Mouse (Mus musculus) CD4-positive helper T cell, adult 2 months (primary cell): Measurements from ENCODE around the gene Armc9.

Experiments
- DNase-seq: peaks from one replicate; pipeline ENCODE4 v3.0.0-alpha.2; 2012; ENCODE audit warnings: low read depth, missing footprints, low spot score

Armc9 gene

GRCm38 (mm10) chr1:86154133-86154823 lies at the start of gene Armc9:
Gene Armc9, plus strand, starts transcription at chr1:86154780.
- peak; percentile 97 for DNase-seq

DNA sequence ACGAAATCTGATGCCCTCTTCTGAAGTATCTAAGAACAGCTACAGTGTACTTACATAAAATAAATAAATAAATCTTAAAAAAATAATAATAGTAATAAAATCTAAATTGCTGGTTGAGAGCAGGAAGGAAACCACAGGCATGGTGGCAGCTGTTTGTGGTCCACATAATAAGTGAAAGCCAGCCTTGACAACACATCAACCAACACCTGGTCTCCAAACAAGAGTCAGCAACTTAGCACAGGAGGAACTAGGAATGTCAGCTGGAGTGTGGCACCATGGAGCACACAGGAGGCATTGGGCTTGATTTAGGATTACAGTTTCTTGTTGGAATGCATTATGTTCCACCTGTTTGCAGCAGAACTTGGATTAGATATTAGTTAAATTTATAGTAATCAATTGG lies 49.5 kb upstream of the Armc9 start:
- no peak for DNase-seq

- no peak for DNase-seq
Measured at GRCm38 (mm10) chr1:86111779-86112178, 42.8 kb upstream of the Armc9 start, which contains the start of gene Htr2b. Gene Htr2b, minus strand, starts transcription at chr1:86111970.

DNA sequence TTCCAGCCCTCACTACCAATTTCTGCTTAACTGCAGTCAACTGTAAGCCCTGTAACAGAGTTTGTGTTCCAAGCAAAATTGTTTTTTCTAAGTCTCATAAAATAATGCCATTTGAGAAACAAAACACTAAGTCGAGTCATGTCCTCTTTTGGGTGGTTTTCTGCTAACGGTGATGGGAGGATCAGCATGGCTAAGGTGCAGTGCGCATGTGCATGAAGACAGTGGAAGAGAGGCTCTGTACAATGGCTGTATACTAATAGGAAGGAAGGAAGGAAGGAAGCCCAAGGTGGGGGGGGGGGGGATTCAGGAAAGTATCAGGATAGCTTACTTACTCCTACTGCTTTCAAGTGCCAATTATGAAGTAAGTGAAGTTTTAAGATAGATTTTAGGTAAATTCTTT lies 40.4 kb upstream of the Armc9 start:
- DNase-seq, result no peak

- no peak for DNase-seq
Measured at GRCm38 (mm10) chr1:86119549-86119948, 35.0 kb upstream of the Armc9 start.

GRCm38 (mm10) chr1:86126036-86126435 lies 28.5 kb upstream of the Armc9 start:
- DNase-seq, result no peak

- no peak for DNase-seq
Measured at GRCm38 (mm10) chr1:86133337-86133736, 21.2 kb upstream of the Armc9 start, which contains the start of gene Gm21972. Gene Gm21972, plus strand, starts transcription at chr1:86133637.

DNA sequence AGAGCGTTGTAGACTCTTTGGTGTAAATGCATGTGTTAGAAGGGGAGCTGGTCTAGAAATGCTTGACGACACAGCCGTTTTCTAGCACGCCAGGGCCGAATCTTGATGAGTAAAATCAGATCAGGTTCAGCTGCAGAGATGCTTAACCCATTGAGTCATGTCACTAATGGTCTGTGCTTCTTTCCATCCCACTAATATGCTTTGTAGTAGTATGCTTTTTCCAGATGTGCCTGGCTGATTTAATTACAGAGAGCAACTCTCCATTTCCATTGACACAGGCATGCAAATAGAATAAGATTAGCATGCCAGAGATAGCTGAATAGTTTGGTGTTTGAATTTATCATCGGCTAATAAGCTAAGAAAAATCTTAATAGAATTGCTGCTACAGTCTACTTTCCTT lies 19.3 kb upstream of the Armc9 start:
- DNase-seq, result no peak

DNA sequence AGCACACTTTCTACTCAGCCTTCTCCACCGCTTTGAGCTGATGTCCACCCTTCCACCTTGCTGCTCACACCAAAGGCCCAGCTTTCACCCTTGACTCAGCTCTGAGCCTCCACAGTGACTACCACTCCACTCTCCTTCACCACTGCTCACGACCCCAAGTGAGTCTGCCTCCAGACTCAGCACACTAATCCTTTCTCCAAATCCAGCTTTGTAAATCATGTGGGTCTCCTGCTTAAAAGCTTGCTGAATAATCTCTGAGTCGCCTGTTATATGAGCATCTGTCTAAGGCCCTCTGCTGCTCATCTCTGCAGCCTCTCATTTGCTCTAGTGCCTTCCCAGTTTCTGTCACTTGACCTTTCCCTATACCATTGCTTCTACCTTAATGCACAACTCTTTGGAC lies 13.5 kb upstream of the Armc9 start:
- no peak for DNase-seq

- no peak for DNase-seq
Measured at GRCm38 (mm10) chr1:86143165-86143564, 11.4 kb upstream of the Armc9 start.

GRCm38 (mm10) chr1:86144001-86144944 lies 10.3 kb upstream of the Armc9 start:
- DNase-seq, result no peak

DNA sequence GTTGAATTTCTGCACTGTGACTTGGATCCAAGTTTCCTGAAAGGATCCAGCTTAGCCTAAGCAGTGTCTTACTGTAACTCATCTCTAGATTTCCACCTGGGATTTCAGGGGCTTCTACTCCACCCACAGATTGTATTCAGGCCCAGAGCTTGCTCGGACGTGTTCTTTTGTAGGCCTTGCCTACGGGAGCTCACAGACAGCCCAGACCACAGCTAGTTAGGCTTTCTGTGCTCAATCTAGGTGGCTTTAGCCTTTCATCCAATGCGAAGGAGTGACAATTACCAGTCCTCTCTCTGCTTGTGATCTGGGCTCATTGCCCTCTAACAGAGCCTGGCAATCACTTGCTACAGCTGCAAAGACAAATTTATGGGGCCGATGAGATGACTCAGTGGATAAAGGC lies 8.3 kb upstream of the Armc9 start:
- DNase-seq, result no peak

DNA sequence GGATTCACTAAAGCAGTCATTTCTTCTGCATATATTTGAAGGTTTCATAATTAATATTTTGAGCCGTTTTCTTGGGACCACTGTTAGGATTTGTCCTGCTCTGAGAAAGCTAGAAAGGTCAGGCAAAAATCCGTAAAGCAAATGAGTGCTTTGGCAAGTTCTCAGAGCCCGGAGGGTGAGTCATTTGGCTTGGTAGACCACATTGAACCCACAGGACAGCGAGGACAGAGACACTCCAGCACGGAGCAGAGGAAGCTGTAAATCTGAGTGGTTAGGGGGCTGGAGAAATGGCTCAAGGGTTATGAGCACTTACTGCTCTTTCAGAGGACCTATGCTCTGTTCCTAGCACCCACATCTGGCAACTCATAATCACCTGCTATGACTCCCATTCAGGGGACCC lies 7.0 kb upstream of the Armc9 start:
- DNase-seq, result no peak

GRCm38 (mm10) chr1:86148161-86148560 lies 6.4 kb upstream of the Armc9 start:
- no peak for DNase-seq

DNA sequence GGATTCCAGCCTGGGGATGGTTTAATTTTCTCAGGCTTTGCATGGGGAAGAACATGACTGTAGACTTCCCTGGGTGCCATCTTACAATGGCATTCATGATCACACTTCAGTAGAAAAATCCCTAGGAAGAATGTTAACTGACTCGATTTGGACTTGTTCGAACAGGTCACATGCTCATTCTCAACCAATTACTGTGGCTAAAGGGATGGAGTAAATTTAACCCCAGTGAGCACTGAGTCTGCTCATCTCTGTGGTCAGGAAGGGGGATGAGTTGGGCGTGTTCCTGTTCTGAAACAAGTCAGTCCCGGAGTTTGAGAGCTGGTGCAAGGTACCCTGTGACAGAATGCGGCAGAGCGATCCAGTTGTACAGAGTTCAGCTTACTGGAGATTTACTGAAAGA lies 3.7 kb upstream of the Armc9 start:
- no peak for DNase-seq

DNA sequence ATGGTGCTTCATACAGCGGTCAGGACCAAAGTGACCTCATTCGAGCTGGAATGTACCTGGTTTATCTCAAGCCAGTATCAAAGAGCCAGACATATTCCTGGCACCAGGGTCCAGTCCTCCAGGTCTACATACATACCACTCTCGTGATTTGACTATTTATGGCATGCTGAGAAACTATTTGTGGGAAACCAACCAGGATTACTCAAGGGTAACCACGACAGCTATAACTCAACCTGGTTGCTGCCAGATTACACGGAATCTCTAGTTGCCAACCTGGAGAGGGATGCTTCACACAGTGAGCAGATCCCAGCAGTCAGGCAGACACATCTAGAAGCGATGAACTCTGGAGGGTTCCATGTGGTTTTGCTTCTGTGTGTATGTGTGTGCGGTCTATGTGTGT lies 3.2 kb upstream of the Armc9 start:
- no peak for DNase-seq

DNA sequence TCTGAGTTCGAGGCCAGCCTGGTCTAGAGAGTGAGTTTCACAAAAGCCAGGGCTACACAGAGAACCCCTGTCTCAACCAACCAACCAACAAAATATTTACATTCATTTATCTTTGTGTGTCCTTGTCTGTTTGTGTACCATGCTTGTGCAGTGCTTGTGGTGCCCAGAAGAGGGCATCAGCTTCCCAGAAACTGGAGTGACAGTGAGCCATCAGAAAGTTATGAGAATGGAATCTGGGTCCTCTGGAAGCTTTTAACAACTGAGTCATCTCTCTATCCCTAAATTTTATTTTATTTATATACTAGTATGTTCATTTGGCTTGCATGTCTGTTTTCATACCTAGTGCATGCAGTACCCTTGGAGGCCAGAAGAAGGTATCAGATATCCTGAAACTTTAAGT lies 2.0 kb upstream of the Armc9 start:
- DNase-seq, result peak; percentile 18

DNA sequence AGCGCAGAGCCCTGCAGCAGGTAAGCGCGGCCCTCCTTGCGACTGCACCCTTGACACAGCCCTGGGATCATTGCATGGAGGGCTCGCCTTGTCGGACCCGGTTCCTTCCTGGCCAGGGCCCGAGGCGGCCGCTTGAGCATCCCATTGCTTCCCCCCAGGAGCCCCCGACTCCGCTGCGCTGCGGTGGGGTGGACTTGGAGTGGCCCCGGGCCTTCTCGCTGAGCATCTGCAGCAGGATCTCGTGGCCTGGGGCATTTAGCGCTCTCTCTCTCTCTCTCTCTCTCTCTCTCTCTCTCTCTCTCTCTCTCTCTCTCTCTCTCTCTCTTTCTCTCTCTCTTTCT lies 214 bp downstream of the Armc9 start:
- DNase-seq, result no peak

GRCm38 (mm10) chr1:86156075-86156474 lies 1.5 kb downstream of the Armc9 start:
- DNase-seq, result peak; percentile 14

DNA sequence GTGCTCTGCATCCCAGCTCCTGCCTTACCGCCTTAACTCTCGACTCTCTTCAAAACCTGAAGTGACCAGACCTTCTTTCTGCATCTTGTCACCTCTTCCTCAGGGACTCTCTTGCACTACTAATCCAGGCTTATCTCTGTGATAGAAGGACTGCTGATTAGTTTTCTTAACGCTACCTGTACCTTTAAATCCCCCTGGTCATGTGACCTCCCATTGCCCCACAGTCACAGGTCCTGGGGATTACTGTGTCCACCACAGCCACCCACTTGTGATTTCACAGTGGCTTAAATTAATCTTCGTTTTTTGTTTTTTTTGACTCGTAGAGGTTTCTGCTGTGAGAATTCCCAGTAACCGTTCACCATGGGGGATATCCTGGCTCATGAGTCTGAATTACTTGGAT lies 2.0 kb downstream of the Armc9 start:
- no peak for DNase-seq

DNA sequence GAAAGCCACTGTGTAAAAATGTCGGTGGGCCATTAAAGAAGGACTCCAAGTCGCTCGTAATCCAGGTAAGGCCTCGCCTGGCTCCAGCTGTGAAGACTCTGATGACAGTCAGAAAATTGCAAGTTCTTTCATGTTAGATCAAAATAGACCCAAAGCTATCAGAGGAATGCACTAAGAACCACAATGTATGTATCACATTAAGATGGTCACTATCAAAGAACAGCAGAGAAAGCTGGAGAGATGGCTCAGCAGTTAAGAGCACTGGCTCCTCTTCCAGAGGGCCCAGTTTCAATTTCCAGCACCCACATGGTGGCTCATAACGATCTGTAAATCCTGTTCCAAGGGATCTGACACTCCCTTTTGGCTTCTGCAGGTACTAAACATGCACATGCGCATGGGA lies 5.5 kb downstream of the Armc9 start:
- DNase-seq, result no peak

- no peak for DNase-seq
Measured at GRCm38 (mm10) chr1:86160479-86160878, 5.9 kb downstream of the Armc9 start.

- DNase-seq, result no peak
Measured at GRCm38 (mm10) chr1:86161061-86161460, 6.5 kb downstream of the Armc9 start.
